17 mouse cellular contexts compared by ENCODE assay signal in genomic region chr6:14431751-14432150, GRCm38 (mm10).
"Had no signal": no experiment of that assay in that cellular context is flagged by ENCODE, and none has a peak within 500 bp of the region (broad histone marks: within the 10 kb centered on the region; RNA-seq: fewer than 3 reads in every experiment).

No protein-coding gene starts in this region.

- DNase-seq: retina, postnatal 1 day; right cerebral cortex, adult 18-20 months; right cerebral cortex, postnatal 14 days; right cerebral cortex, postnatal 25 days; right cerebral cortex, postnatal 4 days; spleen, adult 18-20 months; thymus, adult 18-20 months; thymus, adult 2 months; thymus, postnatal 14 days; thymus, postnatal 25 days; thymus, postnatal 36 days; thymus, postnatal 4 days had no signal

- H3K27ac ChIP-seq: neural tube, embryonic 12.5 days; neural tube, embryonic 13.5 days; neural tube, embryonic 15.5 days; stomach, embryonic 15.5 days; stomach, postnatal 0 days had no signal

- H3K9ac ChIP-seq: neural tube, embryonic 12.5 days; neural tube, embryonic 13.5 days; neural tube, embryonic 15.5 days; stomach, embryonic 15.5 days had no signal

- H3K36me3 ChIP-seq: neural tube, embryonic 12.5 days; neural tube, embryonic 13.5 days; neural tube, embryonic 15.5 days; stomach, embryonic 15.5 days had no signal

- H3K4me2 ChIP-seq: neural tube, embryonic 12.5 days; neural tube, embryonic 13.5 days; neural tube, embryonic 15.5 days; stomach, embryonic 15.5 days had no signal

- H3K27me3 ChIP-seq: neural tube, embryonic 12.5 days; neural tube, embryonic 13.5 days; neural tube, embryonic 15.5 days; stomach, embryonic 15.5 days had no signal

- H3K4me3 ChIP-seq: neural tube, embryonic 12.5 days; neural tube, embryonic 13.5 days; neural tube, embryonic 15.5 days; stomach, embryonic 15.5 days had no signal

- H3K9me3 ChIP-seq: neural tube, embryonic 12.5 days; neural tube, embryonic 13.5 days; neural tube, embryonic 15.5 days; stomach, embryonic 15.5 days had no signal

- H3K4me1 ChIP-seq: neural tube, embryonic 12.5 days; neural tube, embryonic 13.5 days; neural tube, embryonic 15.5 days; stomach, embryonic 15.5 days had no signal
